Mouse (Mus musculus): ENCODE results near the gene Meaf6.

- TF ChIP-seq POLR2A (IDR thresholded peaks at IDR 0.05; ENCODE audit: borderline replicate concordance, extremely low read depth, low read depth, low read length) = no peak
- no peak for TF ChIP-seq CTCF (IDR thresholded peaks at IDR 0.05; ENCODE audit: insufficient read depth, low read length)
Observed at GRCm38 (mm10) chr4:125157322-125157721, 72.4 kb downstream of the Meaf6 start.
